Mouse (Mus musculus) telencephalon, adult 2 months (tissue): Measurements from ENCODE around the gene Akap17b.
"Not testable (repeated sequence)": the region's sequence is repeated elsewhere in the genome, so short reads cannot be mapped to it uniquely, and the experiment has no call there.

Experiments
- DNase-seq: peaks from one replicate; pipeline ENCODE4 v3.0.0-alpha.2; 2011; ENCODE audit warnings: low read depth, low spot score

Gene Akap17b

GRCm38 (mm10) chrX:36644657-36645551 is at the start of gene Akap17b:
Gene Akap17b, minus strand, starts transcription at chrX:36645395.
- DNase-seq = peak; percentile 78

DNA sequence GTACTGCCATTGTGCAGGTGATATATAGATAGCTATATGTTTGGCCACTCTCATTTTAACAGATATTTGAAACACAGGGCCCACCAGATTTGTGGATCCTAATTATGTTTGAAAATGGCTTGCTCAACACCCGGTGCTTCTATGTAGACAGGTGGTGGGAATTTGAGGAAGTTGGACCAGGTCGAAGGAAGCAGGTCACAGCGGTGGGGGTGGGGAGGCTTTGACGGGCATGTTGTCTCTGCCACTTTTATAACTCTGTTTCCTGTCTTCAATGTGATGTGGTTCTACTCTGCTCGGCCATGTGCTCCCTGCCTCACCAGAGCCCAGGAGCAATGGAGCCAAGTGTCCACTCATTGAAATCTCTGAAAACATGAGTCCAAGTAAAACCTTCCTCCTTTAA is 46.2 kb upstream of the Akap17b start:
- no peak for DNase-seq

GRCm38 (mm10) chrX:36689655-36690054 is 44.5 kb upstream of the Akap17b start:
- no peak for DNase-seq

- no peak for DNase-seq
Observed at GRCm38 (mm10) chrX:36676836-36677235, 31.6 kb upstream of the Akap17b start.

DNA sequence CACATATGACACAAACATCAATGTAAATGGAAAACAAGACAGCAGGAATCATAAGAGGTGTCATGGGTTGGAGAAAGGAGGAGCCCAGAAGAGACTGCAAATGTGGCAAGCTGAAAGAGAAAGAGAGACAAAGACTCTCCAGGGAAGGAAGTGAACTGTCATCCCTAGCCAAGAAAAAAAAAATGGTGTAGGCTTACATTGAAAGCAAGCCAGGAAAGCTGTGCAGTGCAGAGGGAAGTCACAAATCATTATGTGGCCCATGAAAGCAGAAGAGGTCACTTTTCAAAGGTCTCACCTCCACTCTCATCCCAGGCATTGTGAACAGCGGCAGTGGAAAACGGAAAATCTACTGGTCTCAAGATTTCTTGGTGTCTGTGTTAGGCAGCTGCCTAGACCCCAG is 27.5 kb upstream of the Akap17b start:
- no peak for DNase-seq

DNA sequence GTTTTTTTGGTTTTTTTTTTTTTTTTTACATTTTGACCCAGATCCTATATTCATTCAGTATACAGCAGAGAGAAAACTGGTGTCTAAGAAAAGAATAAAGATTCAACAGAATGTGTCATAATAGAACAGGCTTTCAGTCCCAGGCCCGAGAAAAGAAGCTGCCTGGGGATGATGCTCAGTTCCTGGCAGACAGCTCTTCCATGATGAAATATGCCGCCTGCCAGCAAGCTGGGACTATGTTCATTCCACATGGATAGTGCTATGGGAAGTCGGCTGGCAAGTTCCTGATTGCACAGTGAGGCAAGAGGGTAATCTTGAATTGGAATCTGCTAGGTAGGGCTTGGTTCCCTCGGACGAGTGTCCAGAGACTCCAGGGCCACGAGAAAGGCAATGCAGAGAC is 5.1 kb downstream of the Akap17b start:
- no peak for DNase-seq

DNA sequence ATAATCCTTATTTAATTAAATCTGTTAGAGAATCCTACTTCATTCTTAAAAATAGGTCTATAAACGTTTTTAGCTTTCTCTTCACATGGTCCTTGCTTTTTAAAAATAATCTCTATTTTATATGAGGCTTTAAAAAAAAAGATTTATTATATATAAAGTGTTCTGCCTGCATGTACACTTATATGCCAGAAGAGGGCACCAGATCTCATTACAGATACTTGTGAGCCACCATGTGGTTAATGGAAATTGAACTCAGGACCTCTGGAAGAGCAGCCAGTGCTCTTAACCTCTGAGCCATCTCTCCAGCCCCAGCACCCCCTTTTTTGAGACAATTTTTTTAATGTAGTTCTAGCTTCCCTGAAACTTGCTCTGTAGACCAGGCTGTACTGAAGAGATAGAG is 14.4 kb downstream of the Akap17b start:
- no peak for DNase-seq

DNA sequence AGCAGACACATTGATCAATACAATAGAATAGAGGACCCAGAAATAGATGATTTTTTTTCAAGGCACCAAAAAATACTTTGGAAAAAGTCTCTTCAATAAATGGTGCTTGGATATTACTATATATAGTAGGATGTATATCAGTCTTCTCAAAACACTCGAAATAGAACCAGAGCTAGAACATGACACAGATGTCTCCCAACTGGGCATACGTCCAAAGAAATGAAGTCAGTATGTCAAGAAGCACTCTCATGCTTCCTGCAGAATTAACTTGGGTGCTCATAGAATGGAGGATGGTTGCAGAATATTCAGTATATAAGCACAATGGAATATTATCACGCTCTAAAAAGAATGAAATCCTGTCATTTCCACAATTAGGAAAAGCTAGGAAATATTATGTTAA is 17.1 kb downstream of the Akap17b start:
- DNase-seq = no peak

GRCm38 (mm10) chrX:36609117-36609516 is 36.1 kb downstream of the Akap17b start:
- DNase-seq = no peak

GRCm38 (mm10) chrX:36604040-36604439 is 41.2 kb downstream of the Akap17b start:
- DNase-seq = no peak

DNA sequence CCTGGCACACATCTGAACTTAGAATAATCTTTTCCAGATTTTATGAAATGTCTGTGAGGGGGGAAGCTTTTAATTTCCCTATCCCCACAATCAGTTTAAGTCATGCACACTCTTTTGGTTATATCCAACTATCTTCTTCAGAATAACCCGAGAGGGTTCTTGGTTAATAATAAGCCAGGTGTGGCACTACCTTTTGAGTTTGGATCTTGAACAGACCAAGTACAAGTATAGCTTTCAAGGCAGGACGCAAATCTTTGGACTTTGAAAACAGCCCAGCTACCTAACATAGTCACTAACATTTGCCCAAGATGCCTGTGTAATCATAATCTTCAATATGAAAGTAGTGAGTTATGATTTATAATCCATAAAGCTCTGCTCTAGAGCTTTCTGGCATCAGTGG is 42.3 kb downstream of the Akap17b start:
- DNase-seq = no peak

DNA sequence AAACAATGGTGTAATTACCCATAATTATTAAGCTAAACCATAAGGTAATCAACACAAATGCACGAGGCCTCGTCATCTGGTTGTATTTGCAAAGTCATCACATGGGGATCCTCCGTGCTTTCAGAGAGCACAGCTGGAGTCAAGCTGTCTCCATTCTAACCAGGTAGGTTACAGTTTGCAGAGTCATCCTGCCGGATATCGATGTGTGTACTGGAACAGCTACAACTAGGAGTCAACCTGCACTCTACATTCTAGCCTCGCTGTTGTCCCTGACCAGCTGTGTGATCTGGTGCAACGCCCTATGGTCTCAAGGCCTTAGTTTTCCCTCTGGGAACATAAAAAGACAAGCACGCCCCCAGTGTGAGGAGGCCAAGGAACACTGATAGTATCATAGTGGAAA is 45.1 kb downstream of the Akap17b start:
- DNase-seq = no peak

DNA sequence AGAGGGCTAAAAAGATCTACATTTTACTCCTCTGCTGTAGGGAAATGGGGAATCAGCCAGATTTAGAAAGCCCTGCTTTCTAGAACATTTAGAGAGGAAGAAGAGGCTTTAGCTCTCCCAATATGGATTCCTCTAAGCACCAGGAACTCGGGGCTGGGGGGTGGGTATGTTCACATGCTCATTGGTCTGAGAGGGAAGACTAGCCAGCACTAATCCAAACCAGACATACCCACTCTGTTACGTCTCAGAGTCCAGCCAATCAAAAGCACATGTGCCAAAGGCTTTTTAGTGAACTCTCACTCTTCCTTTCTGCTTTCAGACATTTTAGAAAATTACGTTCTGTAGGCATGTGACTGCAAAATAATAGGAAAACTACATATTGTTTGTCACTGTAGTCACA is 45.5 kb downstream of the Akap17b start:
- no peak for DNase-seq

- no peak for DNase-seq
Observed at GRCm38 (mm10) chrX:36598861-36599344, 46.3 kb downstream of the Akap17b start.

DNA sequence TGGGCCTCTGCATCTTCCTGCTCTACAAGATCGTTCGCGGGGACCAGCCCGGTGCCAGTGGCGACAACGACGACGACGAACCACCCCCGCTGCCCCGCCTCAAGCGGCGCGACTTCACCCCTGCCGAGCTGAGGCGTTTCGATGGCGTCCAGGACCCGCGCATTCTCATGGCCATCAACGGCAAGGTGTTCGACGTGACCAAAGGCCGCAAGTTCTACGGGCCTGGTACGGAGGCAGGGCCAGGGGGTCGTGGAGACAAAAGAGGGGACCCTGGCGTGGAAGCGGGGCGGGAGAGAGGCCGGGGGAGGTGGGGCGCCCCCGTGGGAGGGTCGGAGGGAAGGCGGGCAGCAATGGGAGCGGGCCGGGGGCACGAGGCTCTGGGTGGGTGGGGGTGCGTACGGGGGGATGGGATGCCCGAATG is 46.8 kb downstream of the Akap17b start:
- no peak for DNase-seq

DNA sequence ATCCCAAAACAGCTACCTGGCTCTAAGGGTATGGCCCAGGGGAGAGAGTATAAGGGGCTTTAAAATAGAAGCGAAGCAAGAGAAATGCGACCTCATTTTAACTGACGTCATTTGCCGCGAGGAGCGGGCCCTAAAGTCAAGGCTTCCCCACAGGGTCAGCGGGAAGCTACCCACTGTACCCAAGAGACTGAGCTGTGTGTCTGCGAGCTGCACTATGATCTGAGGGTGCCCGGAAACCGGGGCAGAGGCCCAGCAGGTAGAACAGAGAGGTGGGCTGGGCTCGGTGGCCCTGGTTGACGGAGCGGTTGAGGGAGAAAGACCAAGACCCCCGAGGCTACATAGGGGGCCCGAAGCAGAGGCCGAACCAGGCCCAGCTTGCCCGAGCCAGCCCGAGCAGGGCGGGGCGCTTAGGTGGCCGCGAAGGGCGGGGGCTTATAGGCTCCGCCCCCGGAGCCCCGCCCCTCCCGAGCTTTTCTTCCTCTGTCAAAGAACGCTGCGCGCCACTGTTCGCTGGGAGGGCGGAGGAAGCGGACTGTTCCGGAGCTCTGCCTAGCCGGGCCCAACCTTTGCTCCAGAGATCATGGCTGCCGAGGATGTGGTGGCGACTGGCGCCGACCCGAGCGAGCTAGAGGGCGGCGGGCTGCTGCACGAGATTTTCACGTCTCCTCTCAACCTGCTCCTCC is 47.3 kb downstream of the Akap17b start, which contains the start of gene Pgrmc1:
Pgrmc1 (plus strand) TSS at position 500 of the 683 bp plus-strand sequence.
- peak; percentile 50 for DNase-seq

GRCm38 (mm10) chrX:36596483-36597120 is 48.6 kb downstream of the Akap17b start:
- not testable (repeated sequence) for DNase-seq

- DNase-seq = no peak
Observed at GRCm38 (mm10) chrX:36595247-36595646, 49.9 kb downstream of the Akap17b start.

GRCm38 (mm10) chrX:36591539-36591938 is 53.7 kb downstream of the Akap17b start:
- DNase-seq = no peak

DNA sequence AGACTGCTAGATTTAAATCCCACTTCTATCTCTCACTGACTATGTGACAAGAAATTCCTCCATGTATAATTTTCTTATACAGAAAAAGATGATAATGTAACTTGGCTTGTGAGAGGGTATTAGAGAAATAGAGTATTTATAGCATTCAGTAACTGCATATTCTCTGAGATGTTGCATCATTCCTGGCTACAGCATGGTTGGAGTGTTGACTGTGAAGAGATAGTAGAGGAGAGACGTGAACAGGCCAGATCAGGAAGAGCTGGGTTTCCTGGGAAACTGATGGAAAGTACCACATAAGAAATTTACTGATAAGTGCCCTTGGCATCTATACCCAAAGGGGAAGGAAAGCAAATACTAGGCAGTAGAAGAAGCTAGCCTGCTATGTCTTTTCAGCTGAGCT is 54.1 kb downstream of the Akap17b start:
- DNase-seq = no peak

- no peak for DNase-seq
Observed at GRCm38 (mm10) chrX:36590266-36590665, 54.9 kb downstream of the Akap17b start.
